Mouse (Mus musculus) olfactory bulb, adult 2 months (tissue): ENCODE results near the gene Gm49393. TPM values are rescaled to one million over a fixed set of nuclear protein-coding genes. Genes with fewer than 3 reads are reported as not detected.

Experiments
- H3K27ac ChIP-seq: fragments of 200-500 bp; 2 replicates; pipeline ENCODE4 v1.5.1; 2012; ENCODE audit warnings: low read depth, low read length; ENCODE audit not compliant: insufficient read depth
- H3K4me1 ChIP-seq: fragments of 200-500 bp; 2 replicates; pipeline ENCODE4 v1.6.1; 2012; ENCODE audit warnings: low read length; ENCODE audit not compliant: control insufficient read depth, insufficient read depth
- H3K4me3 ChIP-seq: fragments of 200-500 bp; 2 replicates; pipeline ENCODE4 v1.5.1; 2012; ENCODE audit warnings: mild to moderate bottlenecking, low read depth, low read length, moderate library complexity; ENCODE audit not compliant: insufficient read depth
- CTCF ChIP-seq: fragments of 200-500 bp; IDR thresholded peaks from 2 replicates; pipeline ENCODE4 v1.5.1; 2012; ENCODE audit warnings: low read depth, mild to moderate bottlenecking, low read length, moderate library complexity; ENCODE audit not compliant: insufficient read depth
- POLR2A ChIP-seq: fragments of 200-500 bp; IDR thresholded peaks from 2 replicates; pipeline ENCODE4 v1.6.1; 2012; ENCODE audit warnings: mild to moderate bottlenecking, low read depth, low read length, moderate library complexity; ENCODE audit not compliant: insufficient read depth
- WGBS: fragments of 180-500 bp; shearing (Covaris S2); methylation state at CpG from one replicate; pipeline ENCODE4 v1.1.7; 2018; 5-methylcytosine and 5-hydroxymethylcytosine counted together
- polyA plus RNA-seq: library from polyadenylated mRNA; stranded (reverse); fragments of >200 nt; gene quantifications from 2 replicates; pipeline ENCODE4 v1.2.4, GENCODE M21; 2012; ENCODE audit warnings: low replicate concordance; ENCODE audit not compliant: missing spikeins, insufficient read depth, insufficient read length

Gene Gm49393
- polyA plus RNA-seq, 1 experiment: not detected

- TF ChIP-seq CTCF: no peak
- TF ChIP-seq POLR2A: no peak
- Histone ChIP-seq H3K4me3 (no peak overlapping the region), H3K27ac (no peak overlapping the region), H3K4me1 (no peaks in the 10 kb centered on the region)
- WGBS: 92% methylated on average over 1 of the region's 1 CpGs
These were observed 43.1 kb downstream of the Gm49393 start for GRCm38 (mm10) chr13:60892301-60892700.

GRCm38 (mm10) chr13:60864281-60864680 is 71.1 kb downstream of the Gm49393 start, which contains the start of gene 4930486L24Rik:
Gene 4930486L24Rik, minus strand, starts transcription at chr13:60864475.
- 68% methylated on average over 1 of the region's 1 CpGs for WGBS
- TF ChIP-seq POLR2A: no peak
- TF ChIP-seq CTCF: no peak
- Histone ChIP-seq H3K4me3 (no peak within 1 kb of the TSS), H3K27ac (no peak within 1 kb of the TSS), H3K4me1 (no peaks in the 10 kb centered on the region)

- TF ChIP-seq CTCF (no peak), POLR2A (no peak)
- Histone ChIP-seq H3K4me3 (no peak overlapping the region), H3K27ac (no peak overlapping the region), H3K4me1 (no peaks in the 10 kb centered on the region)
- 81% methylated on average over 4 of the region's 4 CpGs for WGBS
These were observed 86.9 kb downstream of the Gm49393 start for GRCm38 (mm10) chr13:60848241-60849120.

- Histone ChIP-seq H3K4me1 (no peaks in the 10 kb centered on the region), H3K4me3 (no peak overlapping the region), H3K27ac (no peak overlapping the region)
- WGBS: 74% methylated on average over 8 of the region's 8 CpGs
- no peak for TF ChIP-seq POLR2A
- TF ChIP-seq CTCF: no peak
These were observed 92.2 kb downstream of the Gm49393 start for GRCm38 (mm10) chr13:60843153-60843552.

- WGBS: 75% methylated on average over 6 of the region's 6 CpGs
- Histone ChIP-seq H3K27ac (no peak overlapping the region), H3K4me1 (no peaks in the 10 kb centered on the region), H3K4me3 (no peak overlapping the region)
- TF ChIP-seq POLR2A: no peak
- no peak for TF ChIP-seq CTCF
These were observed 92.7 kb downstream of the Gm49393 start for GRCm38 (mm10) chr13:60842703-60843102.

- WGBS: 69% methylated on average over 2 of the region's 2 CpGs
- no peaks in the 10 kb centered on the region for H3K4me1 ChIP-seq
- TF ChIP-seq POLR2A (no peak), CTCF (no peak)
These were observed 96.0 kb downstream of the Gm49393 start for GRCm38 (mm10) chr13:60839353-60839902.

GRCm38 (mm10) chr13:60826052-60826451 is 109.3 kb downstream of the Gm49393 start:
- WGBS: 68% methylated on average over 3 of the region's 3 CpGs

More at GRCm38 (mm10) chr13:60839353-60839902, 96.0 kb downstream of the Gm49393 start:
- Histone ChIP-seq H3K27ac (no peak overlapping the region), H3K4me3 (no peak overlapping the region)

GRCm38 (mm10) chr13:60820486-60821175 is 114.8 kb downstream of the Gm49393 start:
- no peaks in the 10 kb centered on the region for H3K4me1 ChIP-seq
- H3K27ac ChIP-seq: no peak overlapping the region
- no peak overlapping the region for H3K4me3 ChIP-seq
- TF ChIP-seq POLR2A: no peak
- TF ChIP-seq CTCF: no peak
- WGBS: 86% methylated on average over 3 of the region's 3 CpGs

More at GRCm38 (mm10) chr13:60826052-60826451, 109.3 kb downstream of the Gm49393 start:
- no peak overlapping the region for H3K4me3 ChIP-seq
- H3K4me1 ChIP-seq: no peaks in the 10 kb centered on the region
- TF ChIP-seq CTCF: no peak
- TF ChIP-seq POLR2A: no peak
- H3K27ac ChIP-seq: no peak overlapping the region
